Mouse (Mus musculus): ENCODE measurements at regions not wholly inside any gene's neighbourhood (a gene's known extent, or its start where the extent isn't known, plus 50 kb on each side); places are given as distances from the start of the nearest gene placed in this dataset.

GRCm38 (mm10) chr3:68780843-68781242 lies 88.5 kb upstream of the 1110032F04Rik start:
- no peak overlapping the region for H3K27ac ChIP-seq
- 59% methylated on average over 7 of the region's 7 CpGs for WGBS (ENCODE audit: insufficient replicate concordance)

DNA sequence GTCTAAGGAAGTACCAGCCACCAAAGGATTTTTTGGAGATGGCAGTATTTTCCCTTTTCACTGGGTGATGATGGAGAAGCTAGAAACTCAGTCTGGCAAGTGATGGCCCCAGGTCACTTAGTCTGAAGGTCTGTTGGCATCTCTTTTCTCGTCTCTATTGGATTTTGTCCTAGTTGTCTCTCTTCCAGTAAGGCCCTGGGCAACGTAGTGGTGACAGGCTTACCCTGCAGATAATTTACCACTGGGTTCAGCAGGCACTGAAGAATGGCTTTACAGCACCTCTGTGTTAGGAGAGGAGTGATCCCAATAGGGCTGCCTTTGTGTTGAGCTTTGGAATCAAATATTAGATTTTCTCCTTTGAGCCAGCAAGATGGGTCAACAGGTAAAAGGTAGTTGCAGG lies 87.9 kb upstream of the 1110032F04Rik start:
- H3K4me3 ChIP-seq (replicated peaks) = no peak overlapping the region
- H3K9ac ChIP-seq = no peak overlapping the region
- H3K4me2 ChIP-seq = no peak overlapping the region
- H3K4me1 ChIP-seq (replicated peaks) = no peaks in the 10 kb centered on the region; the same call in none of the 2 replicates
- no peaks in the 10 kb centered on the region for H3K9me3 ChIP-seq (replicated peaks)
- ATAC-seq (ENCODE audit: low read depth) = no peak
- H3K27me3 ChIP-seq = no peaks in the 10 kb centered on the region
- no peak overlapping the region for H3K27ac ChIP-seq
- 49% methylated on average over 2 of the region's 2 CpGs for WGBS (ENCODE audit: insufficient replicate concordance)
- DNase-seq = no peak
- H3K36me3 ChIP-seq = no peaks in the 10 kb centered on the region

More at GRCm38 (mm10) chr3:68780843-68781242, 88.5 kb upstream of the 1110032F04Rik start:
- H3K4me2 ChIP-seq = no peak overlapping the region
- no peaks in the 10 kb centered on the region for H3K9me3 ChIP-seq (replicated peaks)
- no peak overlapping the region for H3K4me3 ChIP-seq (replicated peaks)
- H3K27me3 ChIP-seq = no peaks in the 10 kb centered on the region
- no peak for ATAC-seq (ENCODE audit: low read depth)
- no peaks in the 10 kb centered on the region; the same call in none of the 2 replicates for H3K4me1 ChIP-seq (replicated peaks)
- H3K36me3 ChIP-seq = no peaks in the 10 kb centered on the region
- no peak overlapping the region for H3K9ac ChIP-seq
- DNase-seq = no peak

DNA sequence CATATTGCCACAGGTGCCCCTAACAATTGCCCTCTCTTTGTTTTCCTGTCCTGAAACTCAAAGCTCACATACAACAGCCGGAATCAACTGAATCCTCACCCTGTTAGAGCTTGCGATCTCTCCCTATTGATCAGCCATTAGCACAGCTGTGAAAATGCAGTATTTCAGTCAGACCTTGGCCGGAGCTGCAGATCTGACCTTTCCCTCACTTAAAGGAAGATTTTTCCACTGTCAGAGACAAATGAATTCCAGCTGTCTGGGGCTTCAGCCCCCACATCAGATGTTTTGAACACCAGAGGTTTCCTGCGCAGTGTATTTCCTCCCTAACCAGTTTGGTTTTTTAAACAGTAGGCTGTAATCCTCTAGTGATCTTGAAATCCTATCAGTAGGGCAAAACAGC lies 87.0 kb upstream of the 1110032F04Rik start:
- Histone ChIP-seq H3K4me2 (no peak overlapping the region), H3K9me3 (replicated peaks) (no peaks in the 10 kb centered on the region), H3K9ac (no peak overlapping the region), H3K27ac (no peak overlapping the region), H3K4me3 (replicated peaks) (no peak overlapping the region), H3K27me3 (no peaks in the 10 kb centered on the region), H3K4me1 (replicated peaks) (no peaks in the 10 kb centered on the region; the same call in none of the 2 replicates), H3K36me3 (no peaks in the 10 kb centered on the region)
- WGBS (ENCODE audit: insufficient replicate concordance) = 56% methylated on average over 4 of the region's 4 CpGs
- DNase-seq (no peak), ATAC-seq (ENCODE audit: low read depth) (no peak)

GRCm38 (mm10) chr3:68783666-68784416 lies 85.5 kb upstream of the 1110032F04Rik start:
- Histone ChIP-seq H3K9ac (no peak overlapping the region), H3K4me3 (replicated peaks) (no peak overlapping the region), H3K27ac (no peak overlapping the region), H3K27me3 (no peaks in the 10 kb centered on the region), H3K9me3 (replicated peaks) (no peaks in the 10 kb centered on the region), H3K4me2 (no peak overlapping the region), H3K4me1 (replicated peaks) (peaks cover 4% of the 10 kb centered on the region), H3K36me3 (no peaks in the 10 kb centered on the region)
- ATAC-seq (ENCODE audit: low read depth) (no peak), DNase-seq (no peak)
- 44% methylated on average over 7 of the region's 7 CpGs for WGBS (ENCODE audit: insufficient replicate concordance)

GRCm38 (mm10) chr3:68786771-68787170 lies 82.6 kb upstream of the 1110032F04Rik start:
- DNase-seq (no peak), ATAC-seq (ENCODE audit: low read depth) (no peak)
- 71% methylated on average over 3 of the region's 3 CpGs for WGBS (ENCODE audit: insufficient replicate concordance)
- no peak overlapping the region for H3K9ac ChIP-seq
- no peak overlapping the region for H3K4me2 ChIP-seq
- no peaks in the 10 kb centered on the region for H3K36me3 ChIP-seq
- peaks cover 11% of the 10 kb centered on the region for H3K4me1 ChIP-seq (replicated peaks)
- no peak overlapping the region for H3K4me3 ChIP-seq (replicated peaks)
- H3K9me3 ChIP-seq (replicated peaks) = no peaks in the 10 kb centered on the region
- H3K27ac ChIP-seq = no peak overlapping the region
- H3K27me3 ChIP-seq = no peaks in the 10 kb centered on the region

GRCm38 (mm10) chr3:68787385-68788175 lies 81.8 kb upstream of the 1110032F04Rik start:
- H3K27me3 ChIP-seq = no peaks in the 10 kb centered on the region
- H3K9ac ChIP-seq = no peak overlapping the region
- H3K9me3 ChIP-seq (replicated peaks) = no peaks in the 10 kb centered on the region
- no peak overlapping the region for H3K4me3 ChIP-seq (replicated peaks)
- H3K27ac ChIP-seq = no peak overlapping the region
- peaks cover 11% of the 10 kb centered on the region for H3K4me1 ChIP-seq (replicated peaks)
- ATAC-seq (ENCODE audit: low read depth) (no peak), DNase-seq (no peak)
- 58% methylated on average over 10 of the region's 10 CpGs for WGBS (ENCODE audit: insufficient replicate concordance)
- no peaks in the 10 kb centered on the region for H3K36me3 ChIP-seq
- no peak overlapping the region for H3K4me2 ChIP-seq

DNA sequence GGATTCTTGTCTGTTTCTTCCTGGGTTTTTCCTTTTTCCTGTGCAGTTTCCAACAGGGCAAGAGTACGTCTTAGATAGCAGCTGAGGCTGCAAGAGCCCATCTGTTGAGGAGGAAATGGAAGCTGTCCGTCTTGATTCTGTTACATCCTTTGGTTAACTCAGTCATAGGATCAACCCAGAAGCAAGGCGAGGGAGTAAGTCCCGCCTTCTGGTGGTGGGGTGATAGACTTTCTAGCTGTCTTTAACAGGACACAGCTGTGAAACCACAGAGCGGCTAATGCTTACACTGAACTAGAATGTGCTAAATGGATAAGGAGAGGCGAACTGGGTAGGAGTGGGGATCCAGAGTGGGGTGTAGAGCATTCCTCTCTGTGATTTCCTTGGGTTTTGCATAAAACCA lies 79.9 kb upstream of the 1110032F04Rik start:
- Histone ChIP-seq H3K27me3 (no peaks in the 10 kb centered on the region), H3K36me3 (no peaks in the 10 kb centered on the region), H3K4me2 (no peak overlapping the region), H3K9me3 (replicated peaks) (no peaks in the 10 kb centered on the region), H3K9ac (no peak overlapping the region), H3K4me1 (replicated peaks) (peaks cover 11% of the 10 kb centered on the region), H3K27ac (no peak overlapping the region), H3K4me3 (replicated peaks) (no peak overlapping the region)
- peak; percentile 2 for DNase-seq
- peak; percentile 60 for ATAC-seq (ENCODE audit: low read depth)
- WGBS (ENCODE audit: insufficient replicate concordance) = 10% methylated on average over 6 of the region's 6 CpGs

DNA sequence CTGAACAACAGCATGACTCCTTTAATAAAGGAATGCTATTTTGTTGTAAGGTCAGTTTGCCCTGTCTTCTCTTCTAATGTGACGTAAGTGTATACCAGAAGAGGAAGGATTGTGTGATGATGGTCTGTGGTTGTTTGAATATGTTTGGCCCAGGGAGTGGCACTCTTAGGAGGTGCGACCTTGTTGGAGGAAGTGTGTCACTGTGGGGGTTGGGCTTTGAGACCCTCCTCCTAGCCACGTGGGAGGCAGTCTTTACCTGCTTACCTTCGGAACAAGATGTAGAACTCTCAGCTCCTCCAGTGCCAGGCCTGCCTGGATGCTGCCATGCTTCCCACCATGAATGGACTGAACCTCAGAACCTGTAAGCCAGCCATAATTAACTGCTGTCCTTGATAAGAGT lies 78.9 kb upstream of the 1110032F04Rik start:
- Histone ChIP-seq H3K4me3 (replicated peaks) (no peak overlapping the region), H3K27ac (no peak overlapping the region), H3K4me1 (replicated peaks) (peaks cover 11% of the 10 kb centered on the region), H3K9ac (no peak overlapping the region), H3K4me2 (no peak overlapping the region), H3K9me3 (replicated peaks) (no peaks in the 10 kb centered on the region), H3K36me3 (no peaks in the 10 kb centered on the region), H3K27me3 (no peaks in the 10 kb centered on the region)
- 77% methylated on average over 4 of the region's 4 CpGs for WGBS (ENCODE audit: insufficient replicate concordance)
- DNase-seq = no peak
- no peak for ATAC-seq (ENCODE audit: low read depth)

DNA sequence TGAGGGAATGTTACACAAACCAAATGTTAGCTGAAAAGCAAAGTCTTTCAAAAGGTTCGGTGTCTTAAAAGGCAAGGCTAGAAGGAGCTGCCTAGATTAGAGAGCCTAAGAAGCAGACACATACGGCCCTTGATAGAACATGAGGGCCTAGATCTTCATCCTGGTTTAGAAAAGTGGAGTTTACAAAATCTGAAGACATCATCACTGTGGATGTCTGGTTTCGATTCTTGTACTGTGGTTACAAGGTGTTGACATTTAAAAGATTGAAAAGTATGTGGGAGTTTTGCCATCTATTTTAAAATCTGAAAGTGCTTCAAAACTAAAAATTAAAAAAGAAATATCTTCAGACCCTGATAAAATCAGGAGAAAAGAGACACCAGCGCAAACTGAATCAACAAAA lies 76.5 kb upstream of the 1110032F04Rik start:
- Histone ChIP-seq H3K36me3 (no peaks in the 10 kb centered on the region), H3K4me2 (no peak overlapping the region), H3K9ac (no peak overlapping the region), H3K9me3 (replicated peaks) (no peaks in the 10 kb centered on the region), H3K4me1 (replicated peaks) (peaks cover 11% of the 10 kb centered on the region), H3K4me3 (replicated peaks) (no peak overlapping the region), H3K27me3 (no peaks in the 10 kb centered on the region), H3K27ac (no peak overlapping the region)
- WGBS (ENCODE audit: insufficient replicate concordance) = 66% methylated on average over 4 of the region's 4 CpGs
- no peak for ATAC-seq (ENCODE audit: low read depth)
- DNase-seq = no peak

GRCm38 (mm10) chr3:68793923-68794322 lies 75.5 kb upstream of the 1110032F04Rik start:
- H3K4me3 ChIP-seq (replicated peaks) = no peak overlapping the region
- peaks cover 7% of the 10 kb centered on the region; the same call in 1 of the 2 replicates for H3K4me1 ChIP-seq (replicated peaks)
- WGBS (ENCODE audit: insufficient replicate concordance) = 45% methylated on average over 2 of the region's 2 CpGs
- no peak overlapping the region for H3K9ac ChIP-seq
- H3K4me2 ChIP-seq = no peak overlapping the region
- no peaks in the 10 kb centered on the region for H3K36me3 ChIP-seq
- no peaks in the 10 kb centered on the region for H3K27me3 ChIP-seq
- H3K27ac ChIP-seq = no peak overlapping the region
- no peak for DNase-seq
- H3K9me3 ChIP-seq (replicated peaks) = no peaks in the 10 kb centered on the region
- ATAC-seq (ENCODE audit: low read depth) = no peak

DNA sequence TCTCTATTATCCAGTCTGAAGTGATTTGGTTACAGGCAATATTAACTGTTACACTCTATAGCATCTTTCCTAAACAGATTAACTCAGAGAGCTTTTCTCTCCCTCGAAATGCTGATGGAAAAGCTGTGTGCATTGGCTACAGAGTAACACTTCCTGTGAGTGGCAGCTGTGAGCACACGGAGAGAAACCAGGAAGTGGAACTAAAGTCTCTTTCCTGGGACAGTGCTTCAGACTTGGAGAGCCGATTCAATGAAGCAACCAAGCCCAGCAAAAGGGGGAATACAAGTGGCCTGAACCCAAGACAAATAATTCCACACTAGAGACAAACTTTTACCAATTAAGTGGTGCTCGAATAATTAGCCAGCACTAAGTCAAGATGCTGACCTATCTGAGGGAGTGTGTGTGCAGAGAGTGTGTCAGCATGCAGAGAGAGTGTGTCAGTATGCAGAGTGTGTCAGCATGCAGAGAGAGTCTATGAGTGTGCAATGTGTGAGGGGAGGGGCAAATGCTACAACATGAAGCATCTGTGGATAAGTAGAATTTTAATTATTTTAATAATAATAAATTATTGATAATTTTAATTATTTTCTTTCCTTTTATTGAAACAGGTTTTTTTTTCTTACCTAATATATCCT lies 74.9 kb upstream of the 1110032F04Rik start:
- 24% methylated on average over 4 of the region's 4 CpGs for WGBS (ENCODE audit: insufficient replicate concordance)
- DNase-seq = no peak
- Histone ChIP-seq H3K27me3 (no peaks in the 10 kb centered on the region), H3K4me1 (replicated peaks) (peaks cover 6% of the 10 kb centered on the region; the same call in 1 of the 2 replicates), H3K9ac (no peak overlapping the region), H3K4me3 (replicated peaks) (no peak overlapping the region), H3K4me2 (no peak overlapping the region), H3K27ac (no peak overlapping the region), H3K36me3 (no peaks in the 10 kb centered on the region), H3K9me3 (replicated peaks) (no peaks in the 10 kb centered on the region)
- no peak for ATAC-seq (ENCODE audit: low read depth)

All from liver, embryonic 13.5 days (tissue).